Mouse (Mus musculus): ENCODE data around the gene Bloc1s1. TPM values are rescaled to one million over a fixed set of nuclear protein-coding genes. Genes with fewer than 3 reads are reported as not detected.

Gene Bloc1s1
- polyA plus RNA-seq, 1 experiment from 2014 or later: 251 TPM

DNA sequence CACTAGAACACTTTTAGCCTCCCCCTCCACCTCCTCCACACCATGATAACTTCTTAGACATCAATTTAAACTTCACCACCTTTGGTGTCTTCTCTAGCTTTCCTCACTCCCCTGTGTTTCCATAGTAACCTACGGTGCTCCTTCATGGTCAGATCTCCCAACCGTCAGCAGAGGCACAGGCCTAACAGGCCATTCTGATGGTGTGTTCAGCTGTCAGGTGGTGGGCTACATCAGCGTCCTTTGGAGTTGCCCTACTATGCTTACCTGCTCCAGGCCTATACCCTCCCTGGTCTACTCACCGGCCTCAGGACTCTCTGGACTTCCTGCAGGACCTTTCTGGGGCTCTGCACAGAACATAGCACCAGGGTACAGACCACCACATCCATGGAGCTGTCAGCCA is 36.3 kb upstream of the Bloc1s1 start:
- no peaks in the 10 kb centered on the region for H3K36me3 ChIP-seq (ENCODE audit: control insufficient read depth, insufficient read depth, low read length)
- H3K27me3 ChIP-seq (ENCODE audit: control insufficient read depth, insufficient read depth, low read length): no peaks in the 10 kb centered on the region; the same call in 1 of the 2 replicates
- no peak overlapping the region for H3K4me3 ChIP-seq (ENCODE audit: control insufficient read depth in 1 of 2, insufficient read depth in 1 of 2, low read depth in 1 of 2, low read length in 2 of 2)
- no peak overlapping the region for H3K9ac ChIP-seq (ENCODE audit: low read length)
- no peak overlapping the region for H3K27ac ChIP-seq (replicated peaks in 1 of 2; ENCODE audit: control insufficient read depth in 1 of 2, insufficient read depth in 1 of 2, low read depth in 2 of 2, low read length in 2 of 2)
- no peak for ATAC-seq (ENCODE audit: insufficient number of reproducible peaks, insufficient read depth, low FRiP score, low read depth)
- no peaks in the 10 kb centered on the region; a peak in 1 of 4 replicates for H3K4me1 ChIP-seq (ENCODE audit: control insufficient read depth in 2 of 2, insufficient read depth in 2 of 2, low read length in 2 of 2)
- H3K9me3 ChIP-seq (ENCODE audit: control insufficient read depth, low read length): no peaks in the 10 kb centered on the region
- no peak overlapping the region for H3K4me2 ChIP-seq (ENCODE audit: low read length)
- WGBS: 62% methylated on average over 4 of the region's 4 CpGs

DNA sequence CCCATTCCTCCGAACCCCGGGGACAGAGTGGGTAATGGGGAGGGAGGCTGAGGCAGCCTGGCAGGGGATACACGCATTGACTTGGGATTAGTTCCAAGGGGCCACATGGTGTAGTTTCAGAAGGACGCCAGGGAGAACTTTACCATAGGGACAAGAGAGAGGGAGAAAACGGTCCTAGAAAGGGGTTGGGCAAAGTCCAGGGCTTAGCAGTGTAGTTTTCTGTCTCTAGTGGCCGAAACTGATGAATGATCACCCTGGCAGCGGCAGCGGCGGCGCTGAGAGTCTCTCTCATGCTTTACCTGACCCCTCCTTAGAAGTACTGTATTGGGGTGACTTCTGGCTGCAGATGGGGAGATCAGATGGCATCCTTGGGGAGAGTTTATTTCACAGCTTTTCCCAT is 34.5 kb upstream of the Bloc1s1 start:
- Histone ChIP-seq H3K4me3 (ENCODE audit: control insufficient read depth in 1 of 2, insufficient read depth in 1 of 2, low read depth in 1 of 2, low read length in 2 of 2) (no peak overlapping the region), H3K9me3 (ENCODE audit: control insufficient read depth, low read length) (no peaks in the 10 kb centered on the region), H3K4me2 (ENCODE audit: low read length) (no peak overlapping the region), H3K27ac (replicated peaks in 1 of 2; ENCODE audit: control insufficient read depth in 1 of 2, insufficient read depth in 1 of 2, low read depth in 2 of 2, low read length in 2 of 2) (no peak overlapping the region), H3K9ac (ENCODE audit: low read length) (no peak overlapping the region), H3K36me3 (ENCODE audit: control insufficient read depth, insufficient read depth, low read length) (no peaks in the 10 kb centered on the region), H3K4me1 (ENCODE audit: control insufficient read depth in 2 of 2, insufficient read depth in 2 of 2, low read length in 2 of 2) (no peaks in the 10 kb centered on the region; a peak in 1 of 4 replicates), H3K27me3 (ENCODE audit: control insufficient read depth, insufficient read depth, low read length) (no peaks in the 10 kb centered on the region; the same call in 1 of the 2 replicates)
- ATAC-seq (ENCODE audit: insufficient number of reproducible peaks, insufficient read depth, low FRiP score, low read depth): no peak
- WGBS: 67% methylated on average over 10 of the region's 10 CpGs

DNA sequence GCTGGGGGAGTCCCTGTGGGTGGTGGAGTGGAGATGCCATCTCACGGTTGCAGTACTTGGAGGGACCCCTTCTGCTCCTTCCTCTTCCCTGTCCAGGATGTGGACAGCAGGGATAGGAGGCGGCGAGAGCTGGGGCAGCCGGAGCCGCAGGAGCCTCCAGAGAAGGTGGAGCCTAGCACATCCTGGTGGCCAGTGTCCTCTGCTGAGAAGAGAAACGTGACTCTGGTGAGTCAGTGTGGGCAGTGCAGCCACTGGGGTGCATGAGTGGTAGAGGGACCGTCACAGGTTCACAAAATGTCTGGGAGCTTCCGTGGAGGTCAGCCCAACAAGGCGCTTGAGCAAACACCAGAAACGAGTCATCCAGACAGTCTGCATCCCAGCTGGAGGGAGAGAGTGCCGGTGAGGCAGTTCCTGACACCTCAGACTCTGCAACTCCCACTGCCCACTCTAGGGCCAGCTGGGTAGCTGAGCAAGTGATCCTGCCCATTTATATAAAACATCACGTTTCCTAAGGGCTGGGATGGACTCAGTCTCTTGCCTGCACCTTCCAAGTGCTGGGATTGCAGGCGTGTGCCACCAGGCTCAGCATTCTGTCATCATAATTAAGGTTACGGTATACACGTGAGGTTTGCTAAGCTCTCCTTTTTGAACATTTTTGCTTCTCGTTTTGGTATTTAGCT is 26.5 kb upstream of the Bloc1s1 start:
- Histone ChIP-seq H3K9ac (ENCODE audit: low read length) (no peak overlapping the region), H3K4me1 (ENCODE audit: control insufficient read depth in 2 of 2, insufficient read depth in 2 of 2, low read length in 2 of 2) (no peaks in the 10 kb centered on the region), H3K27ac (replicated peaks in 1 of 2; ENCODE audit: control insufficient read depth in 1 of 2, insufficient read depth in 1 of 2, low read depth in 2 of 2, low read length in 2 of 2) (no peak overlapping the region), H3K36me3 (ENCODE audit: control insufficient read depth, insufficient read depth, low read length) (no peaks in the 10 kb centered on the region), H3K27me3 (ENCODE audit: control insufficient read depth, insufficient read depth, low read length) (no peaks in the 10 kb centered on the region), H3K4me2 (ENCODE audit: low read length) (no peak overlapping the region), H3K9me3 (ENCODE audit: control insufficient read depth, low read length) (no peaks in the 10 kb centered on the region), H3K4me3 (ENCODE audit: control insufficient read depth in 1 of 2, insufficient read depth in 1 of 2, low read depth in 1 of 2, low read length in 2 of 2) (no peak overlapping the region)
- 57% methylated on average over 14 of the region's 16 CpGs for WGBS
- ATAC-seq (ENCODE audit: insufficient number of reproducible peaks, insufficient read depth, low FRiP score, low read depth): no peak

DNA sequence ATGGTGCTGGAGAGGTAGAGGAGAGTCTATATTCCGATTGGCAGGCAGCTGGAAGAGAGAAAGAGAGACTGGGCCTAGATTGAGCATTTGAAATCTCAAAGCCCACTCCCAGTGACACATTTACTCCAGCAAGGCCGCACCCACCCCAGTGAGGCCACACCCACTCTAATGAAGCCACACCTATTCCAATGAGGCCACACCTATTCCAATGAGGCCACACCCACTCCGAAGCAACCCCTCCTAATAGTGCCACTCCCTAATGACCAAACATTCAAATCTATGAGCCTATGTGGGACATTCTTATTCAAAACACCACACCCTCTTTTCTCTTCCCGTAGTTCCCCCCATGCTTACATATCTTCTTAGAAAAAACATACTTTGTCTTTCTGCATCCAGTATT is 23.7 kb upstream of the Bloc1s1 start:
- Histone ChIP-seq H3K27me3 (ENCODE audit: control insufficient read depth, insufficient read depth, low read length) (no peaks in the 10 kb centered on the region), H3K4me3 (ENCODE audit: control insufficient read depth in 1 of 2, insufficient read depth in 1 of 2, low read depth in 1 of 2, low read length in 2 of 2) (no peak overlapping the region), H3K9ac (ENCODE audit: low read length) (no peak overlapping the region), H3K9me3 (ENCODE audit: control insufficient read depth, low read length) (no peaks in the 10 kb centered on the region), H3K27ac (replicated peaks in 1 of 2; ENCODE audit: control insufficient read depth in 1 of 2, insufficient read depth in 1 of 2, low read depth in 2 of 2, low read length in 2 of 2) (no peak overlapping the region), H3K36me3 (ENCODE audit: control insufficient read depth, insufficient read depth, low read length) (no peaks in the 10 kb centered on the region), H3K4me2 (ENCODE audit: low read length) (no peak overlapping the region), H3K4me1 (ENCODE audit: control insufficient read depth in 2 of 2, insufficient read depth in 2 of 2, low read length in 2 of 2) (no peaks in the 10 kb centered on the region)
- WGBS: 82% methylated on average over 4 of the region's 4 CpGs
- ATAC-seq (ENCODE audit: insufficient number of reproducible peaks, insufficient read depth, low FRiP score, low read depth): no peak

DNA sequence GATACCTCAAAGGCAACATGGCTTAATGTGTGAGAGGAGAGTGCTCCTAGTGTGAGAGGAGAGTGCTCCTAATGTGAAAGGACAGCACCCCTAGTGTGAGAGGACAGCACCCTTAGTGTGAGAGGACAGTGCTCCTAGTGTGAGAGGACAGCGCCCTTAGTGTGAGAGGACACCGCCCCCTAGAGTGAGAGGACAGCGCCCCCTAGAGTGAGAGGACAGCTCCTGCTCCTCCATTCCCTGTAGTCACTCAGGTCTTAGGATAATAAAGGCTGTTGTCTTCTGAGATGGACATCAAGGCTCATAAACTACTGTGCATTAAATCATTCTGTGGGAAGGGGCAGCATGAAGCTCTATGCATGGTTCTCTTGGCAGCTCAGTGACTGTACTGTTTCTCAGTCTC is 21.8 kb upstream of the Bloc1s1 start:
- ATAC-seq (ENCODE audit: insufficient number of reproducible peaks, insufficient read depth, low FRiP score, low read depth): no peak

DNA sequence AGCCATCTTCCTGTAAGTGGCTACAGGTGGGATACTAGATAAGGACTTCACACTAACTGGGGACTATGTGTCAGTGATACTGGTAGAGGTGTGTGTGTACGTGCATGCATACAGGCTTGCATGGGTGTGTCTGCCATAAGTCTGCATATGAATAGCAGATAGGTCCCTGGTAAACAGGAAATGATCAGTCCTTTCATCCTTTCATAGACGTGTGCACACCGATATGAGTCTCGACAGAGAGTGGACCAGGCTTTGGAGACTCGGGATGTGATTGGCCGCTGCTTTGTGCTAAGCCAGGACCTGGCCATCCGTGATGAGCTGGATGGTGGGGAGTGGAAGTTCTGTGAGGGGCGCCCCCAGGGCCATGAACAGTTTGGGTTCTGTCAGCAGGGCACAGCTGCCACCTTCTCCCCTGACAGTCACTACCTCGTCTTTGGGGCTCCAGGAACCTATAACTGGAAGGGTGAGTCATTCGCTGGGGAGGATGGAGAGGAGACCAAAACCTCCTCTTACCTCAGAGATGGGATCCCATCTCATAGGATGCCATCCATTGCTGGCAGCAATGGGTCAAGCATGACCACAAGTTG is 16.7 kb upstream of the Bloc1s1 start:
- Histone ChIP-seq H3K9ac (ENCODE audit: low read length) (no peak overlapping the region), H3K4me3 (ENCODE audit: control insufficient read depth in 1 of 2, insufficient read depth in 1 of 2, low read depth in 1 of 2, low read length in 2 of 2) (no peak overlapping the region), H3K4me2 (ENCODE audit: low read length) (no peak overlapping the region), H3K9me3 (ENCODE audit: control insufficient read depth, low read length) (no peaks in the 10 kb centered on the region), H3K36me3 (ENCODE audit: control insufficient read depth, insufficient read depth, low read length) (no peaks in the 10 kb centered on the region), H3K27ac (replicated peaks in 1 of 2; ENCODE audit: control insufficient read depth in 1 of 2, insufficient read depth in 1 of 2, low read depth in 2 of 2, low read length in 2 of 2) (no peak overlapping the region), H3K4me1 (ENCODE audit: control insufficient read depth in 2 of 2, insufficient read depth in 2 of 2, low read length in 2 of 2) (no peaks in the 10 kb centered on the region; a peak in 1 of 4 replicates), H3K27me3 (ENCODE audit: control insufficient read depth, insufficient read depth, low read length) (peaks cover 3% of the 10 kb centered on the region)
- 74% methylated on average over 10 of the region's 10 CpGs for WGBS
- ATAC-seq (ENCODE audit: insufficient number of reproducible peaks, insufficient read depth, low FRiP score, low read depth): no peak

More for the DNA sequence above, 21.8 kb upstream of the Bloc1s1 start:
- Histone ChIP-seq H3K9me3 (ENCODE audit: control insufficient read depth, low read length) (no peaks in the 10 kb centered on the region), H3K27ac (replicated peaks in 1 of 2; ENCODE audit: control insufficient read depth in 1 of 2, insufficient read depth in 1 of 2, low read depth in 2 of 2, low read length in 2 of 2) (no peak overlapping the region), H3K4me2 (ENCODE audit: low read length) (no peak overlapping the region), H3K4me3 (ENCODE audit: control insufficient read depth in 1 of 2, insufficient read depth in 1 of 2, low read depth in 1 of 2, low read length in 2 of 2) (no peak overlapping the region), H3K36me3 (ENCODE audit: control insufficient read depth, insufficient read depth, low read length) (no peaks in the 10 kb centered on the region), H3K4me1 (ENCODE audit: control insufficient read depth in 2 of 2, insufficient read depth in 2 of 2, low read length in 2 of 2) (no peaks in the 10 kb centered on the region), H3K27me3 (ENCODE audit: control insufficient read depth, insufficient read depth, low read length) (no peaks in the 10 kb centered on the region), H3K9ac (ENCODE audit: low read length) (no peak overlapping the region)
- 35% methylated on average over 3 of the region's 3 CpGs for WGBS

DNA sequence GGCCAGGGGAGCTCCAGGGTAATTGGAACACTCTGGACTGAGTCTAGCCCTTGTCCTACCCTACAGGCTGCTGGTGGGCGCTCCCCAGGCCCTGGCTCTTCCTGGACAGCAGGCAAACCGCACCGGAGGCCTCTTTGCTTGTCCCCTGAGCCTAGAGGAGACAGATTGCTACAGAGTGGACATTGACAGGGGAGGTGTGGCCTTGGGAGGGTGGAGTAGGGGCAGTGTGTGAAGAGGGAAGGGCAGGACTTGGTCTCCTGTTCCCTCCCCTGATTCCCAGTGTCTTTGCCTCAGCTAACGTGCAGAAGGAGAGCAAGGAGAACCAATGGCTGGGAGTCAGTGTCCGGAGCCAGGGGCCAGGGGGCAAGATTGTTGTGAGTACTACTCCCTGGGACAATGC is 15.1 kb upstream of the Bloc1s1 start:
- 54% methylated on average over 5 of the region's 5 CpGs for WGBS
- ATAC-seq (ENCODE audit: insufficient number of reproducible peaks, insufficient read depth, low FRiP score, low read depth): no peak

More for the DNA sequence above, 15.1 kb upstream of the Bloc1s1 start:
- Histone ChIP-seq H3K9me3 (ENCODE audit: control insufficient read depth, low read length) (no peaks in the 10 kb centered on the region), H3K9ac (ENCODE audit: low read length) (no peak overlapping the region), H3K27ac (replicated peaks in 1 of 2; ENCODE audit: control insufficient read depth in 1 of 2, insufficient read depth in 1 of 2, low read depth in 2 of 2, low read length in 2 of 2) (no peak overlapping the region), H3K4me1 (ENCODE audit: control insufficient read depth in 2 of 2, insufficient read depth in 2 of 2, low read length in 2 of 2) (peaks cover 5 to 9% of the 10 kb centered on the region in 2 experiments; a peak in 3 of 4 replicates), H3K4me2 (ENCODE audit: low read length) (no peak overlapping the region), H3K36me3 (ENCODE audit: control insufficient read depth, insufficient read depth, low read length) (no peaks in the 10 kb centered on the region), H3K4me3 (ENCODE audit: control insufficient read depth in 1 of 2, insufficient read depth in 1 of 2, low read depth in 1 of 2, low read length in 2 of 2) (no peak overlapping the region), H3K27me3 (ENCODE audit: control insufficient read depth, insufficient read depth, low read length) (peaks cover 19% of the 10 kb centered on the region)

All from heart, embryonic 14.5 days (tissue).